Mouse (Mus musculus) stomach, postnatal 0 days (tissue): Measurements from ENCODE around the gene Cela1. TPM values are rescaled to one million over a fixed set of nuclear protein-coding genes. Genes with fewer than 3 reads are reported as not detected.

Source experiments
- ATAC-seq: fragments of 200-750 bp; cut with Nextera tagmentation; 2 replicates; pipeline ENCODE4 v1.8.0; 2017; ENCODE audit not compliant: low FRiP score, low TSS enrichment
- DNase-seq: peaks from one replicate; pipeline ENCODE4 v3.0.0-alpha.2; 2016; ENCODE audit warnings: low spot score
- H3K27ac ChIP-seq: fragments of 300-500 bp; sonication (generic); replicated peaks from 2 replicates; pipeline ENCODE4 v1.5.1; 2014; ENCODE audit warnings: mild to moderate bottlenecking, control low read depth
- H3K27me3 ChIP-seq: fragments of 300-500 bp; sonication (generic); 2 replicates; pipeline ENCODE4 v1.6.1; 2014; ENCODE audit warnings: low read length; ENCODE audit not compliant: control insufficient read depth, insufficient read depth
- H3K36me3 ChIP-seq: fragments of 300-500 bp; sonication (generic); 2 replicates; pipeline ENCODE4 v1.6.1; 2014; ENCODE audit warnings: low read length, mixed read lengths; ENCODE audit not compliant: control insufficient read depth, insufficient read depth
- H3K4me1 ChIP-seq: fragments of 300-500 bp; sonication (generic); replicated peaks from 2 replicates; pipeline ENCODE4 v1.6.1; 2014; ENCODE audit warnings: antibody characterized with exemption; ENCODE audit not compliant: control insufficient read depth, insufficient read depth
- H3K4me2 ChIP-seq: fragments of 300-500 bp; sonication (generic); replicated peaks from 2 replicates; pipeline ENCODE4 v1.6.1; 2014; ENCODE audit warnings: low read depth, mild to moderate bottlenecking, control low read depth, moderate library complexity
- H3K4me3 ChIP-seq: fragments of 300-500 bp; sonication (generic); 2 replicates; pipeline ENCODE4 v1.5.1; 2014; ENCODE audit warnings: low read depth, low read length, control low read depth
- H3K9ac ChIP-seq: fragments of 300-500 bp; sonication (generic); 2 replicates; pipeline ENCODE4 v1.6.1; 2014; ENCODE audit warnings: mild to moderate bottlenecking, low read length, control low read depth, mixed read lengths
- H3K9me3 ChIP-seq: fragments of 300-500 bp; sonication (generic); 2 replicates; pipeline ENCODE4 v1.6.1; 2016; ENCODE audit warnings: low read length; ENCODE audit not compliant: control insufficient read depth
- CTCF ChIP-seq: IDR thresholded peaks from 2 replicates; pipeline ENCODE4 v1.5.1; 2016; ENCODE audit warnings: antibody characterized with exemption, low read depth, mild to moderate bottlenecking, moderate library complexity
- EP300 ChIP-seq: optimal IDR thresholded peaks from 2 replicates; pipeline ENCODE3; 2016; ENCODE audit warnings: antibody characterized with exemption
- WGBS: fragments of 180-500 bp; shearing (Covaris S2); extraction: QIAGEN DNeasy Blood & Tissue Kit; methylation state at CpG from one replicate; pipeline ENCODE4 v1.1.7; 2014; 5-methylcytosine and 5-hydroxymethylcytosine counted together
- polyA plus RNA-seq: library from polyadenylated mRNA; unstranded; fragments of >200 nt; fragmentation: Nextera tagmentation; extraction: Ambion mirVana; gene quantifications from 2 replicates; pipeline ENCODE4 v1.2.1, GENCODE M21; 2015

The Cela1 gene
- polyA plus RNA-seq, 1 experiment from 2014 or later = 24.1 TPM

DNA sequence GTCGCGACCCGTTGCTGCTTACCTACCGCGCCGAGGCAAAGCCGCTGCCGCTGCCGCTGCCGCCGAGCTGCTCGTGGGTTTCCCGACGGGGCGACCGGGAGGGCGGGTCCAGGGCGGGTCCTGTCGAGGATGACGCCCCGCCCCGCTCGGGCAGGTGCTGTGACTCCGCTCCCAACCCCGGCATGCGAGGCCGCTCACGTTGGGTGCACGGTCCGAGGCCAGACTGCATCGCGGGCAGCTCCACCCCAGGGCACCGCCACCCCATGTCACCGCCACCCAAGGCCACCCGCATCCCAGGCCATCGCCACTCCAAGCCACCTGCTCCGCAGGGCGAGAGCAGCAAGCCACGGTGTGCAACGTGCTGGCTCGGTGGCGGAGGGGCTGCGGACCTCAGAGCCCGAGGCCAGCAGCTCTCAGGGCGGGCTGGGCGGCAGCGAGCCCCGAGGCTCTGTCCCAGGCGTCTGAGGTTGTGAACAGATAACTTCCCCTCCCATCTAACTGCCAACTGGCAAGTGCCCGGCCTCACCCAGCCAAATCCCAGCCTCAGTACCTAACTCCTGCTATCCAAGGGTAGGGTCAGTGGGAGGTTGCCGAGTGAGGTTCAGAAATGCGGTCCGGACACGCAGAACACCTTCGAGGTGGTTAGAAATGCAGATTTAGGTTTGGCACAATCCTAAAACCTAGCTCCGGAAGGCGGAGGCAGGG is 41.7 kb upstream of the Cela1 start, which contains the start of gene Galnt6:
Galnt6 (minus strand) TSS at position 96 of the 705 bp plus-strand sequence.
- 14% methylated on average over 31 of the region's 57 CpGs for WGBS
- TF ChIP-seq CTCF (no peak), EP300 (no peak)
- no peaks in the 10 kb centered on the region for H3K9me3 ChIP-seq
- peak within 1 kb of the TSS; percentile 45 for H3K9ac ChIP-seq
- H3K4me2 ChIP-seq = peak within 1 kb of the TSS; percentile 57
- DNase-seq = peak; percentile 89
- peak within 1 kb of the TSS; percentile 37 for H3K4me3 ChIP-seq
- H3K36me3 ChIP-seq = no peaks in the 10 kb centered on the region
- no peaks in the 10 kb centered on the region for H3K27me3 ChIP-seq
- peak within 1 kb of the TSS; percentile 71 for H3K27ac ChIP-seq
- peak; percentile 67 for ATAC-seq
- peaks cover 4% of the 10 kb centered on the region for H3K4me1 ChIP-seq

GRCm38 (mm10) chr15:100728586-100728985 is 40.9 kb upstream of the Cela1 start:
- H3K4me3 ChIP-seq = peak overlapping the region; percentile 37
- H3K27me3 ChIP-seq = no peaks in the 10 kb centered on the region
- TF ChIP-seq CTCF = no peak
- TF ChIP-seq EP300 = no peak
- peak overlapping the region; percentile 57 for H3K4me2 ChIP-seq
- peaks cover 4% of the 10 kb centered on the region for H3K4me1 ChIP-seq
- peak overlapping the region; percentile 45 for H3K9ac ChIP-seq
- DNase-seq = no peak
- 0 out of 2 replicates have a peak, but pooled peaks have one; percentile 3 for ATAC-seq
- H3K9me3 ChIP-seq = no peaks in the 10 kb centered on the region
- WGBS = 41% methylated on average over 9 of the region's 9 CpGs
- no peaks in the 10 kb centered on the region for H3K36me3 ChIP-seq
- peak overlapping the region; percentile 71; the same call in 1 of the 2 replicates for H3K27ac ChIP-seq

- Histone ChIP-seq H3K27ac (peak overlapping the region; percentile 71), H3K36me3 (no peaks in the 10 kb centered on the region), H3K4me2 (peak overlapping the region; percentile 57; the same call in 1 of the 2 replicates), H3K4me3 (no peak overlapping the region), H3K27me3 (no peaks in the 10 kb centered on the region), H3K9me3 (no peaks in the 10 kb centered on the region), H3K9ac (no peak overlapping the region), H3K4me1 (peaks cover 4% of the 10 kb centered on the region)
- ATAC-seq (peak; percentile 89), DNase-seq (peak; percentile 86)
- 58% methylated on average over 11 of the region's 11 CpGs for WGBS
- TF ChIP-seq CTCF = no peak
- TF ChIP-seq EP300 = no peak
Measured at GRCm38 (mm10) chr15:100727834-100728233, 40.1 kb upstream of the Cela1 start.

- no peaks in the 10 kb centered on the region for H3K27me3 ChIP-seq
- H3K4me1 ChIP-seq = peaks cover 4% of the 10 kb centered on the region
- 80% methylated on average over 11 of the region's 11 CpGs for WGBS
- no peak overlapping the region for H3K27ac ChIP-seq
- no peak overlapping the region for H3K4me2 ChIP-seq
- ATAC-seq (no peak), DNase-seq (no peak)
- no peak overlapping the region for H3K4me3 ChIP-seq
- H3K9me3 ChIP-seq = no peaks in the 10 kb centered on the region
- no peaks in the 10 kb centered on the region for H3K36me3 ChIP-seq
- no peak overlapping the region for H3K9ac ChIP-seq
- TF ChIP-seq CTCF = no peak
- no peak for TF ChIP-seq EP300
Measured at GRCm38 (mm10) chr15:100726721-100727120, 39.0 kb upstream of the Cela1 start.

DNA sequence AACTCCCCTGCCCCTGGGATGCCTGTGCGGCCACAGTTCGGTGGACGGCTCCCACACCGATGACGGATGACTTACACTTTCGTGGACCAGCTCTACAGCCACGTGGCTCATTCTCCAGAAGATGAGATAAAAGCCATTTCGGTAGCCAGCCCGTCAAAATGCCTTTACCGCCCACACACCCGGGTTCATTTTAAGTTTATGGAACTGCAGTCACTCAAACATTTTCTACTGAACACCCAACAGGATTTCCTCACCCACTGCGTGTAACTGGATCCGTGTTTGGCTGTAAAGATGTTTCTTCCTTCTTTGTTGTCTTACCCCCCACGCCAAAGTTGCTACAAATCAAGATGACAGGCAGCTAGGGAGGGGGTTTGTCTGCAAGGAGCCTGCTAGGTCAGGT is 35.8 kb upstream of the Cela1 start:
- no peak overlapping the region for H3K9ac ChIP-seq
- DNase-seq (no peak), ATAC-seq (no peak)
- no peaks in the 10 kb centered on the region for H3K9me3 ChIP-seq
- TF ChIP-seq CTCF (no peak), EP300 (no peak)
- no peaks in the 10 kb centered on the region for H3K36me3 ChIP-seq
- no peak overlapping the region for H3K4me2 ChIP-seq
- no peak overlapping the region for H3K27ac ChIP-seq
- H3K27me3 ChIP-seq = no peaks in the 10 kb centered on the region
- H3K4me1 ChIP-seq = no peaks in the 10 kb centered on the region
- H3K4me3 ChIP-seq = no peak overlapping the region
- WGBS = 50% methylated on average over 14 of the region's 14 CpGs

- peak; percentile 72 for ATAC-seq
- 55% methylated on average over 6 of the region's 6 CpGs for WGBS
Measured at GRCm38 (mm10) chr15:100722564-100722963, 34.8 kb upstream of the Cela1 start.

More at GRCm38 (mm10) chr15:100722564-100722963, 34.8 kb upstream of the Cela1 start:
- Histone ChIP-seq H3K4me2 (no peak overlapping the region), H3K4me1 (no peaks in the 10 kb centered on the region), H3K9ac (no peak overlapping the region), H3K27me3 (no peaks in the 10 kb centered on the region), H3K27ac (peak overlapping the region; percentile 45; the same call in 1 of the 2 replicates), H3K9me3 (no peaks in the 10 kb centered on the region), H3K36me3 (no peaks in the 10 kb centered on the region), H3K4me3 (no peak overlapping the region)
- no peak for TF ChIP-seq EP300
- no peak for TF ChIP-seq CTCF
- DNase-seq = peak; percentile 54
